Mouse (Mus musculus): ENCODE measurements around the gene Acaa1a.

Acaa1a gene

GRCm38 (mm10) chr9:119339558-119340211 is at the start of gene Acaa1a:
Acaa1a (plus strand) TSS chr9:119339676.
- peak; percentile 64 for DNase-seq

- DNase-seq: no peak
Measured at GRCm38 (mm10) chr9:119290791-119291190, 48.7 kb upstream of the Acaa1a start.

GRCm38 (mm10) chr9:119297696-119298095 is 41.8 kb upstream of the Acaa1a start:
- no peak for DNase-seq

- no peak for DNase-seq
Measured at GRCm38 (mm10) chr9:119298563-119298962, 40.9 kb upstream of the Acaa1a start.

- no peak for DNase-seq
Measured at GRCm38 (mm10) chr9:119305863-119306262, 33.6 kb upstream of the Acaa1a start.

- DNase-seq: no peak
Measured at GRCm38 (mm10) chr9:119309067-119309466, 30.4 kb upstream of the Acaa1a start.

GRCm38 (mm10) chr9:119313096-119313495 is 26.4 kb upstream of the Acaa1a start:
- no peak for DNase-seq

GRCm38 (mm10) chr9:119318891-119319290 is 20.6 kb upstream of the Acaa1a start:
- DNase-seq: no peak

GRCm38 (mm10) chr9:119320446-119320845 is 19.0 kb upstream of the Acaa1a start:
- no peak for DNase-seq

- no peak for DNase-seq
Measured at GRCm38 (mm10) chr9:119320946-119321345, 18.5 kb upstream of the Acaa1a start.

- no peak for DNase-seq
Measured at GRCm38 (mm10) chr9:119321392-119322229, 17.9 kb upstream of the Acaa1a start.

- DNase-seq: peak; percentile 98
Measured at GRCm38 (mm10) chr9:119322289-119323259, 16.9 kb upstream of the Acaa1a start, which contains the start of gene Oxsr1. Oxsr1 (minus strand) TSS chr9:119322427.

- no peak for DNase-seq
Measured at GRCm38 (mm10) chr9:119323260-119323645, 16.2 kb upstream of the Acaa1a start.

- DNase-seq: no peak
Measured at GRCm38 (mm10) chr9:119324130-119324529, 15.3 kb upstream of the Acaa1a start.

- DNase-seq: no peak
Measured at GRCm38 (mm10) chr9:119328488-119328887, 11.0 kb upstream of the Acaa1a start.

GRCm38 (mm10) chr9:119330186-119330963 is 9.1 kb upstream of the Acaa1a start:
- DNase-seq: no peak

GRCm38 (mm10) chr9:119334324-119334723 is 5.2 kb upstream of the Acaa1a start:
- peak; percentile 35 for DNase-seq

GRCm38 (mm10) chr9:119334834-119335233 is 4.6 kb upstream of the Acaa1a start:
- no peak for DNase-seq

GRCm38 (mm10) chr9:119335571-119335970 is 3.9 kb upstream of the Acaa1a start:
- no peak for DNase-seq

- no peak for DNase-seq
Measured at GRCm38 (mm10) chr9:119337842-119338241, 1.6 kb upstream of the Acaa1a start.

- DNase-seq: no peak
Measured at GRCm38 (mm10) chr9:119338350-119338749, 1.1 kb upstream of the Acaa1a start.

- peak; percentile 19 for DNase-seq
Measured at GRCm38 (mm10) chr9:119339106-119339505, 370 bp upstream of the Acaa1a start.

All from thymus, postnatal 25 days (tissue).